Mouse (Mus musculus): ENCODE measurements around the gene Scp2.
"Not testable (repeated sequence)": the region's sequence is repeated elsewhere in the genome, so short reads cannot be mapped to it uniquely, and the experiment has no call there.

Scp2 gene

DNA sequence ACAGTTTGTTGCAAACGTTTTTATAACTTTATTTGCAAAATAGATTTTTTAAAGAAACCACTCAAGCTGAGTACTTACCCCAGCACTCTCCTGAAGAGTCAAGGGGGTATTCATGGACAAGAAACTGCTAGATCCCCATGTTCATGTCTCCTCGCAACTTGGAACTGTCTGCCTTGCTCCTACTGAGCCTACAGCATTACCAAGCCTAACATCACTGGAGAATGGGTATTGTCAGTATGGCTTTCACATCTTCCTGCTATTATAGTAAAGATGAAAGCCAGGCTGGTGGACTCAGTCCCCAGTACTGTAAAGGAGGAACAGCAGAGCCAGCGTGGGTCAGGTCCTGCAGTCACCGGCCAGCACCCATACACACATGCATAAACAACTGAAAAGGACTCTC lies 48.5 kb downstream of the Scp2 start, which contains the start of gene Podn:
TSS of gene Podn (minus strand) at position 101 of the 400 bp plus-strand sequence.
- no peak for DNase-seq

DNA sequence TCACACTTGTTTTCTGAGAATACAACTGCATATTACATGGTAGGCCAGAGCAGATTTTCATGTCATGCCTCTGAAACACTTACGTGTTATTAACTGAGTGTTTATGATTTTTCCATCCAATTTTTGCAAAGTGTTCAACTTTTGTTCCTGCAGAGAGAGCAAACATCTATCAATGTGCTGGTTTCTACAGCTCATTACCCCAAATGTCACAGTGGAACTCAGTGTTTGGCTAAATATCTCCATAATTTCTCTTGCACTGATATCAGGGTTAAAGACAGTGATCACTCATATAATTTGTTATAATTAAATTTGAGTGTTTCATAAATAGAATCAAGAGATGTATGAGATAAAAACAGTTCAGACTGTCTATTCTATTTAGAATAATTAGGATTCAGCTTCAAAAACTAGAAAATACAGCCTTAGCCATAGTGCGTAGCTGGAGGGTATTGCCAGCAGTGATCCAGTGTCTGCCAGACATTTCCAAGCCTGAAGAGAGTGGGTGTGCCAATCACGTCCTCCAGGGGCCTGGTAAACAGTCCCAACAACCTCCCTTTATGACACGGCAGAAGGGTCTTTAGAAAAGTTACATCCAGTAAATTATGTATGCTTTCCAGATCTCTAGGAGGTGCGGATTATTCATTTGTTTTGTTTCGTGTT lies 51.9 kb downstream of the Scp2 start:
- no peak for DNase-seq

DNA sequence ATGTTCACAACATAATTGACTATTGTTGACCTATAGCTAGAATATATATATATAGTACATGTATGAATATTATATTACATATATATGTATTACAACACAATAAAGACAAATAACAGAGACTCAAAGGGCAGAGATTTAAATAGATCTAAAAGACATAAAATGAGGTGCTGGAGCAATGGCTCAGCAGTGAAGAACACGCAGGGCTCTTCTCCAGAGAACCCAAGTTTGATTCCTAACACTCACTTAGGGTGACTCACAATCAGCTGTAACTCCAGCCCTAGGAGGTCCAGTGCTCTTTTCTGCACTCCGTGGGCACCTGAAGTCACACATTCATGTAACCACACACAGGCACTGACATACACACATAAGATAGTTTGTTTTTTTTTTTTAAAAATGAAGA lies 60.8 kb downstream of the Scp2 start:
- no peak for DNase-seq

DNA sequence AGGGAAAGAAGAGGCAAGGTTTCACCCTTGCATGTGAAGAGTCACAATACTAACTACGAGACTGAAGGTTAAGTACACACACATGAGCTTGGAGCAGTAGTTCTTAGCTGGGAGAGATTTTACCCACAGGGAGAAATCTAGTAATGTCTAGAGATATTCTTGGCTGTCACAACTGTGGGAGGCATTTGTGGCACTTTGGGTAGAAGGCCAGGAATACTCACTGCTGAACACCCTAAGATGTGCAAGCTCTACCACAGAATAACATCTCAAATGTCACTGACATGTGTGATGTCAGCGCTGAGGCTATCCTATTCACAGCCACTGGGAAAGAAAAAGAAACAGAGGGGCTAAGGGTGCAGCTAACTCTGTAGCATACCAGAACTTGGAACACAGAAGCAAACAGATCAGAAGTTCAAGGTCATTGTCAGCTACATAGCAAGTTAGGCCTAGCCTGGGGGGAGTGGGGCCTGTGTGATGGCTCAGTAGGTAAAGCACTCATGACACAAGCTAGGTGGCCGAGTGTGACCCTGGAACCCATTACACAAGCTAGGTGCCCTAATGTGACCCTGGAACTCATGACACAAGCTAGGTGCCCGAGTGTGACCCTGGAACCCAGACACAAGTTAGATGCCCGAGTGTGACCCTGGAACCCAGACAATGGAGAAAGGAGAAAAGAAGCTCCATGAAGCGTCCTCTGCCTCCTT lies 61.6 kb downstream of the Scp2 start:
- DNase-seq = no peak

DNA sequence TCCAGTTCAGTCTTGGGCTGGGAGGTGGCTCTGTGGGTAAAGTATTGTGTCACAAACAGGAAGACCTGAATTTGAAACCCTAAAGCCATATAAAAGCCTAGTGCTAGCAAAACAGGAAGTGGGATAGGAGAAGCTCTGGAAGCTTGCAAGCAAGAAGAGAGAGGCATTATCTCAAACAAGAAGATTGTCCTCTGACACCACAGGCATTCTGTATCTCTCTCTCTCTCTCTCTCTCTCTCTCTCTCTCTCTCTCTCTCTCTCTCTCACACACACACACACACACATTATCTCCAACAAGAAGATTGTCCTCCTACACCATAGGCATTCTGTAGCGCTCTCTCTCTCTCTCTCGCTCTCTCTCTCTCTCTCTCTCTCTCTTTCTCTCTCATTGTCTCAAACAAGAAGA lies 62.4 kb downstream of the Scp2 start:
- no peak for DNase-seq

DNA sequence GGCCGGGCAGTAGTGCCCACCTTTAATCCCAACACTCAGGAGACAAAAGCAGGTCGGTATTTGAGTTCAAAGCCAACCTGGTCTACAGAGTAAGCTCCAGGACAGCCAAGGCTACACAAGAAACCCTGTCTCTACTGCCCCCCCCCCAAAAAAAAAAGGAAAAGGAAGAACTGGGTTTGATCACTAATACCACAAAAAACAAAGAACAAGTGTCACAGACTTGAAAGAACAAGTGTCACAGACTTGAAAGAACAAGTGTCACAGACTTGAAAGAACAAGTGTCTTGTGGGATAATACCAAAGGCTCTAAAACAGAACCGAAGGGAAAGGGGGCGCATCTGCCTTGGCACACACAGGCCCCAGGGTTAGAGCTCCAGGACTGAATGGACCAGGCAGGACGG lies 63.9 kb downstream of the Scp2 start:
- DNase-seq = no peak

DNA sequence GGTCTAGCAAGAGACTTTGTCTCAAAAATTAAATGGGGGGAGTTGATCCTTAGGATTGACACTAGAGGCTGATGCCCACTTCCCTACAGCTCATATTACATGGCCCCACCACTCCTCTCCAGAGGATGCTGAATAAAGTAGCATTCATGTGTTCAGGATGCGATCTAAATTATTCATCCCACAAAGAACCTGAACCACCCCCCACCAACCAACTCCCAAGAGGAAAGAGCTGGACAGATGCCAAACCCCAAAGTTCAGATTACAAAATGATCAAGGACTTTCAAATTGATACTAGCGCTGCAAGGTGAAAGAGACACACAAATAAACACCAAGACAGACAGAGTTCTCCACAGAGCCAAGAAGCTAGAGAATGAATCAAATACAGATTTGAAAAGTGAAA lies 65.0 kb downstream of the Scp2 start:
- DNase-seq = no peak

DNA sequence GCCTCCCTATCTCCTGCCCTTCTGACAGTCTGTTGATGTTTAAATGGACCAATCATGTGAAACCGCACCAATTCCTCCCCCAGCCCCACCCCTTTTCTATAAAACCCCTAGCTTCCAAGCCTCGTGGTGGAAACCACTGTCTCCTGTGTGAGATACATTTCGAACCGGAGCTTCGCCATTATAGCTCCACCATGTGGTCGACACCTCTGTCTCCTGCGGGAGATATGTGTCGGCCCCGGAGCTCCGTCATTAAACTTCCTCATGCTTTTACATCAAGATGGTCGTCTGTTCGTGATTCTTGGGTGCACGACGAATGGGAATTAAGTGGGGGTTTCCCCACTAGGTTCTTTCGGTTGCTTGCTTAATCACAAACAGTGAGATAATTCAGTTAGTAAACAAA lies 65.6 kb downstream of the Scp2 start:
- DNase-seq = not testable (repeated sequence)

DNA sequence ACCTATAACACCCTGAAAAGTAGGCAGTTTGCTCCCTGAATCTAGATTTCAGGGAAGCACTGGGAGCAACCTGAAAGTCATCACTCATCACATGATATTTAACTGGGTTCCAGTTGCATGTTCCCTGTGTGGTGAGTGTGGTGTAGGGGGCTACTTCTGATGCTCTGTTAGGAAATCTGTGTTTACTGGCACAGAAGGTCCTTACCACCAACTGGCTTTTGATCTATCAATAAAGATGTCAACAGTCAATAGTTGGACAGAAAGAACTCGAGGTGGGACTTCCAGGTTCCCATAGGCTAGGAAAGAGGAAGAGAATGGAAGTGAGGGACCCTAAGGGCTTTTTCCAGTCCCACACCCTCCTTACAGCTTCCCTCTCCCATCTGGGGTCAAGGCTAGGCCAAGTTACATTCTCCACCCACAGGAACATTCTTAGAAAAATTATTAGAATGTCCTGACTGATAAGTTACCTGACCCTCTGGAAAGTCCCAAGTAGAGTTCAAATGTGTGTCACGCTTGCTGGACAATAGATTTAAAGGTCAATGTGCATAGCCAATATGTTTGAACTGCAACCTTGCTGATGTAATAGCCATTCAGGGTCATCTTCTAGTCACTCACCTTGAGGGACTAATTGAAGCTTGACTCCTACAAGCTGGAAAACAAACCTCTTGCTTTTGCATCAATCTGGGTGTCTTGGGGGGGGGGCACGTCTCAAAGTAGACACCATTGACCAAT lies 67.4 kb downstream of the Scp2 start:
- DNase-seq = no peak

DNA sequence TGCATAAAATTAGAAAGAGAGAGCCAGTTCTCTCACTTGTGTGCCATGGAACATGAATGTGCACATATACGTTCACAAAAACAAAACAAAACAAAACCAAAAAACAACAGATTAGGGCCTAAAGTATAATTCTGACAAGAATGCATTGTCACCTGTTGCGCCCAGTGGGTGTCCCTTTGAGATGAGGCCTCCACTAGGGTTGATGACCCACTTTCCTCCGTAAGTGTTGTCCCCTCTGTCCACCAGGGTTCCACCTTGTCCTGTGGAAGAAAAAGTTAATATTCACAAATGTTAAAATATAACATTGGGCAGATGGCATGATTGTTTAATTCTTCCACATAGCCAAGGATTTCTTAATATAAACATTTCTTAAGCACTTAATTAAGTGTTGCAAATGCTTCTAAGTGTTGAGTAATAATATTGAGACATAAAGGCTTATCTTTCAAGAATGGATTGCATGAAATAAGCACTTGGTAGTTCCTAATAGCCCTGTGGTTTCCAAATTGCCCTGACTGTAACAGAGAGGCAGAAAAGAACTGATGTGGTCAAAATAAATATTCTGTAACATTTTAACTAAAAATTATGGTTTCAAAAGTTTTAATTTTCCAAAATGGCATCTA lies 70.5 kb downstream of the Scp2 start:
- no peak for DNase-seq

DNA sequence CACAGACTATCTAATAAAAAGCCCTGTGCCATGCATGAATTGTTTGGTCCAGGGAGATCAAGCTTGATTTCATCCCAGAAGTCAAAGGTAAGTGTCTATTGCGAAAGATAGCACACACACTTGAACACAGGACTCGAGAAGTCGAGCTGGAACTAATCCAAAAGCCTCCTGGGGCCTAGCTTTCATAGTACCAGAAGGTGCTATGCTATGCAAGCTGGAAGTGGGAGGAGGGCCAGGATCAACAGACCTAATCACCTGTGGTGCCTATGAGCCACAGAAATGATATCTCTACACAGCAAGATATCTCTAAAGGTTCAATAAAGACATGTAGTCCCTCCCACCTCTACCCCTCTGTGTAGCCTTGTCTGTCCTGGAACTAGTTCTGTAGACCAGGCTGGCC lies 72.7 kb downstream of the Scp2 start:
- DNase-seq = no peak

DNA sequence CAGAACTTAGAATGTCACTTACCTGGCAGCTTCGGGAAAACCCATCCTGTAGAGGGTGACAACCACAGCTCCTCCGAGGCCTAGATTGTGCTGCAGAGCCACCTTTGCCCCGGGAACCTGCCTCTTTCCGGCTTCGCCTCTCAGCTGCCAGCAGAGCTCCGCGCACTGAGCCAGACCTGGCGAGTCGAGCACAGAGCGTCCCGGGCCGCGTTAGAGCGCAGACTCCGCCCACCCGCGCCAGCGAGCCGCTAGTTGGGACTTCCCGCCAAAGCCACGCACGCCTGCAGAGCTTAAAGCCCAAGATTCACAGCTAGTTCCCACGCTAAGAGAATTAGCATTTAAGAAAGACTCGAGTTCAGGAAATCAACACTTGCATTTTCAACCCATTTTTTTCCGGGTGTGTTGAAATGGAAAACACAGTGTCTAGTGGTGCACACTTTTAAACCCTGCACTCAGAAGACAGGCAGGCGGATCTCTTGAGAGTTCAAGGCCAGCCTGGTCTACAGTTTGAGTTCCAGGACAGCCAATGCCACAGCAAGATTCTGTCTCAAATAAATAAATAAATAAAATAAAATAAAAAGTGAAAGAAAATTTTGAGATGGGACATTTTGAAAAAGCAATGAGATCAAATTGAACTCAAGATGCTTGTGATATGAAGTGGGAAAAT lies 73.4 kb downstream of the Scp2 start:
- DNase-seq = peak; percentile 98

DNA sequence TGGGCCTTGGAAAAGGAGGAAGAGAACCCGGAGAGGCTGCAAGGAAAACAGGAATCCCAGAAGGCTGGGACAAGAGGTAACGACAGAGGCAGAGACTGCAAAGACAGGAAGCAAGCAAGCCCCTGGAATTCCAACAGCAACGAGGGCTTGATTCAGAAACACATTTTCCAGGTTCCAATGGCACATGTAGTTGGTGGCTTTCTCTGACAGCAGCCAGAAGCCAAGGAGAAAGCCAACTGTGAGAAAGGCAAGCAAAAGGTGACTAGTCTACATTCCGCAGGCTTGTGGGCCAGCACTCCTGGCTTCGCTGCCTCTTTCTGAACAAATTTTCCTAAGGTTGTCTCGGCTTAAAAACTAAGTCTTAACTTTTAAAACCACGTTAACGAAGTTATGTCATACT lies 74.1 kb downstream of the Scp2 start:
- DNase-seq = peak; percentile 18

DNA sequence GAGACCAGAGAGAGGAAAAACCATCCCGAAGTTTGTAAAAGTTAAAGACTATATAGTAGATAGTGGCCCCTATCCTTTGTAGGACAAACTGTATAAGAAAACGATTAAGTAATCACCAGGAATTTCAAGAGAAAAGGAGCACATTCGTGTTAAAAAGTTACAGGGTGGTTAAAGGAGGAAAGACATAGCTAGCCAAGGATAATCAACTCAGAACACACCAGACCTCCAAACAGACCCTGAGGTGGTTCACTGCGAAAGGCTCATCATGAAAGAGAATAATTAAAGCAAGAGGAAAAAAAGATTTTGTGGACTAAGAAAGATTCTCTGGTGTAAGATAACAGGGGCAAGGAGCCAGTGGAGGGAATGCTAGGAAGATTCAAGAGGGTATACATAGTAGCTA lies 74.5 kb downstream of the Scp2 start:
- no peak for DNase-seq

DNA sequence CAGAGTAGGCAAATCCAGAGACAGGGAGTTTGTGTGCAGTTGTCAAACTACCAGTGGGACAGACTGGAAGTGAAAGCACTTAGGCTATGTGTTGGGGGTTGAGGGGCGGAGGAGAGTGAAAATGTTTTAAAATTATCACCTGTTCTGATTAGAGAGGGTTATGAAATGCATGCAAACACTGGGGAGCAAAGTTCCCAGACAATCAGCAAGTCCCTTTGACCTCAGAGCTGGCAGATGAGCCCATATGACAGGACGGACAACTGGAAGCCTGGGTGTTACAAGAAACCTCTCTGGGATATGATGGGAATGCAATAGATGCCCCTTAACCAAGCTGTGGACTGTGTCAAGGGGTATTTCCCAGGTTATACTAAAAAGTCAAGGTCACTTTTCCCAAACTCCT lies 76.7 kb downstream of the Scp2 start:
- no peak for DNase-seq

DNA sequence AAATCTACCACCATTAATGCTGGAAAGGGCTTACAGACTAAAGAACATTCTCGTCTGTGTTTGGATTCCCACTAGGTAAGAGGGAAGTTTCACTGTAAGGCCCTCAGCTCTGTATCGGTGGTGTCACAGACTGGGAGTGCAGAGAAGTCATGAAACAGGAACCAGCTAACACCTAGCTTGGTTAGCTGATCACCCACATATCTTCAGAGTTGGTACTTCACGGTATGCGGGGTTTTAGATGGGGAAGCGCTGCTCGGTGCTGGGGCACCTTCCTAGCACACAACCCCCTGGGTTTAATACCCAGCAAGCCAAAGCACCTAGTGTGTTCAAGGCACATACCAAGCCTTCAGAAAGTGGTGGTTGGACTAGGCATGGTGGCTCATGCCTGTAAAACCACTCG lies 77.5 kb downstream of the Scp2 start:
- no peak for DNase-seq

DNA sequence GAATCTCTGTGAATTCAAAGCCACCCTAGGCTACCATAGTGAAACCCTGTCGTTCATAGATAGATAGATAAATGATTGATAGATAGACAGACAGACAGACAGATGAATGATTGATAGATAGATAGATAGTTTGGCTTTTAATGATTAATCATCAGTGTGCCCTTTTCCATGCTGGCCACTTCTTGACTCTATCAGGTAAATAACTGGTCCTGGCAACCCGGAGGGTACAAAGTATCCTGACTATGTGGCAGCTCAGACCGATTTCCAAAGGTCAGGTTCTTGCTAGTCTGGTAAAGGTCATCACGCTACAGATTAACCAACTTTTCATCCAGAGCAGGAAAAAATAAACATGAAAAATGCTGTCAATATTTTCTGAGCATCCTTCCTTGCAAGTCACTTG lies 78.2 kb downstream of the Scp2 start:
- DNase-seq = no peak

DNA sequence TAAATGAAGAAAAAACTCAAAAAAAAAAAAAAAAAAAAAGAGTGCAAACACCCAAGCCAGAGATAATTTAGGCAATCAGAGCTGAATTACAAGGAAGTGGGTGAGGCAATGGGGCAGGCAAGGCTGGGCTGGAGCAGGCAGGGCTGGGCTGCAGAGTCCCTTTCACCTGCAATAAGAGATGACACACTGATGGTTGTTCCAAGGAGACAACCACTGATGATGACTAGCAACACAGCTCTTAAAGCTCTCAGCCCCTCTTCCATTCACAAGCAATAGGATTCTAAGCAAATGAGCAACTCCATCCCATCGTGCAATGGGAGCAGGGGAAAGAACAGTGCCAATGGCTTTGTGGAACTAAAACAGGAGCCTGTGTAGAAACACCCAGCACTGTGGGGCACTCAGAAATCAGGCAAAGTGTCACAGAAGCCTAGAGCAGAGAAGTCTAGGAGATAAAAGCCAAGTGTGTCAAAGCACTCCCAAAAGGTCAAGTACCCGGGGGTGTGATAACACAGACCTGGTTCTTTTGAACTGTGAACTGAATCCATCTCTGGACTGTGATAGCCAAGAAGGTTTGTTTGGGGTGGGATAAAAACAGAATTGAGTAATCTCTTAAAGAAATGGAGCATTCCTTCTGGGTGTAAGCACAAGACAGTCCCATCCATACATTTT lies 79.5 kb downstream of the Scp2 start:
- no peak for DNase-seq

DNA sequence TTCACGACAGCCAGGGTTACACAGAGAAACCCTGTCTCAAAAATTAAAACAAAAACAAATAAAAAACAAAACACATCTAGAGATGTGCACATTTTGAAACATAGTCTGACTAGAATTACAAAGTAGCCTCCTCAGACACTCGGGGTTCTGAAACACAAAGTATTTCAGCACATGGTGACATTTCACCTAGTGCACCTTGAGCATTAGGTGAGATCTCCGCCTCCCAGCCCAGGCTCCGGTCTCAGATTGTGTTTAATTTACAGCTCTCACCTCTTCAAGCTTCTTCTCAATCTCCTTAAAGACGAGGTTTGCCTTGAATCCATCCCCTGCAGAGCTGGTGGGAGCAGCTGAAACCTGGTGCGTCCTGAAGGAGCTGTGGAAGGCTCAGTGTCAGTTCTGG lies 81.2 kb downstream of the Scp2 start:
- DNase-seq = no peak

DNA sequence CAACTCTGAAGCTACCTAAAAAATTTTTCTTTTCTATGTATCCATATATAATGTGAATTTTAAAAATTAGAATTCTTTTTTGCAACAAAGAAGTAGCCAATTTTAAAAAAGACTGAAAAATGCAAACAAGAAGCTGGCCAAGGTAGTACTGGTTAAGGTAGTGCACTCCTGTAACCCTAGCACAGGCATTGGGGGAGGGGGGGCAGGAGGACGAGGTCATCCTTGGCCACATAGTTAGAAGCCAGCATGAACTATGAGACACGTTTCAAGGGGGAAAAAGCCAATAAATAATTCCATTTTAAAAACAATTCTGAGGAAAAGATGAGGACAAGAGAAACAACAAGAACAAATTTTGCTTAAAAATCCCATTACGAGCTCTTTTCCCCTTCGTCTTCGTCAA lies 82.3 kb downstream of the Scp2 start:
- no peak for DNase-seq

DNA sequence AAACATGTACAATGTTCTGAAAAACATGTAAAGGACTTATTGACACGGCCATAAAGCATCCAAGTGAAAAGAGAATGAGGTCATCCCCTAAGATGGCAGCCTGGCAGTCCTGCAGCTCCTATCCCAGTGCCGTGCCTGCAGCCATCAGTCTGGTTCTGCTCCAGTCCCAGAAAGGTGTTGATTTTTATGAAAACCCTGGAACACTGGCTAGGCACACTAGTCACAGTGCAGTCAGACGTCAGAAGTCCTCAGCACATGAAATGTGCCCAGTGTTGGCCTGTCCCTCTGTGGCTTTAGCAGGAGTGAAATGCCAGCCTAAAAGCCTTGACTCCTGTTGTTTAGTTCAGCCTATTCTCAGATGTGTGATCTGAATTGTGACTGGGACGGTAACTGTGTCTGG lies 84.0 kb downstream of the Scp2 start:
- DNase-seq = no peak

DNA sequence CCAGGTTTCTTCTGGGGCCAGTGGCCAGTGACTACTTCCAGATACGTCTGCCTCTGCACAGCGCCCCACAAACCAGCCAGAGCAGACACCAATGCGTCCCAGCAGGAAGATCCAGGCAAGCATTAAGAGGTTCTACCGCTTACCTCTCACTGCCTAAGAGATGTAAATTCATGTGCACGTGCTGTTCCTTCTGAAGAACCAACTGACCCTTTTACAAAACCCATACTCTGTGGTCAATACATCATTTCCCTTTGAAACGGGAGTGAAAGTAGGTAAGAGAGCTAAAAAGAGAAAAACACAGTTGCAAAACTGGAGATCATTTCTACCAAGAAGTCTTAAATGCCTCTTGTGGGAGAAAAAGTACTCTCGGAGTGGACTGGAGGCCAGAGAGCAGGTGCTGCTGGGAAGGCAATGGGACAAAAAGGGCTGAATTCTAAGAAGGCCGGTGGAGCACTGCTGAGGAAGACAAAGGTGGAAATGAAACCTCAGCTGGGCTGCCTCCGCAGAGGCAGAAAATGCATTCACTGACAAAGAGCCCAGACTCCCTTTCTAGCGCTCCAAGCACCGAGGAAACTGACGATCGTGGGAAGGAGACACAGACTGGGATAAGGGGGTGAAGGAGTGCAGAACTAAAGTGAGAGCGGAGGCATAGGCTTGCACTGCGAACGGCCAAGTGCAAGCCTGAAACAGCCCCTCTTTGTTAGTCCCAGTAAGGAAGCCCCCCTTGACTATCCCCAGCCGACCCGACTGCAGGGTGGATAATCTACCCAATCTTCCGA lies 85.0 kb downstream of the Scp2 start:
- no peak for DNase-seq
